Mouse (Mus musculus) hindlimb bud, embryonic 11.5 days (tissue): ENCODE measurements around the gene Nalcn.

ENCODE experiments used
- DNase-seq: peaks from one replicate; pipeline ENCODE4 v3.0.0-alpha.2; 2012; ENCODE audit warnings: low read depth, low spot score; ENCODE audit errors: extremely low spot score

Gene Nalcn

GRCm38 (mm10) chr14:123513376-123514141 lies 113.4 kb downstream of the Nalcn start:
- peak; percentile 42 for DNase-seq

GRCm38 (mm10) chr14:123512923-123513322 lies 114.0 kb downstream of the Nalcn start:
- no peak for DNase-seq

- no peak for DNase-seq
Observed at GRCm38 (mm10) chr14:123495544-123495943, 131.4 kb downstream of the Nalcn start.

- DNase-seq = no peak
Observed at GRCm38 (mm10) chr14:123488575-123489207, 138.3 kb downstream of the Nalcn start.

GRCm38 (mm10) chr14:123462026-123462425 lies 164.9 kb downstream of the Nalcn start:
- no peak for DNase-seq

- DNase-seq = no peak
Observed at GRCm38 (mm10) chr14:123446031-123446430, 180.9 kb downstream of the Nalcn start.

GRCm38 (mm10) chr14:123435542-123435941 lies 191.4 kb downstream of the Nalcn start:
- no peak for DNase-seq

- no peak for DNase-seq
Observed at GRCm38 (mm10) chr14:123376167-123376855, 250.6 kb downstream of the Nalcn start.

GRCm38 (mm10) chr14:123371522-123371921 lies 255.4 kb downstream of the Nalcn start:
- DNase-seq = peak; percentile 20

GRCm38 (mm10) chr14:123359691-123360090 lies 267.3 kb downstream of the Nalcn start:
- no peak for DNase-seq

GRCm38 (mm10) chr14:123352973-123353372 lies 274.0 kb downstream of the Nalcn start:
- peak; percentile 82 for DNase-seq

- no peak for DNase-seq
Observed at GRCm38 (mm10) chr14:123331841-123332240, 295.1 kb downstream of the Nalcn start.

- DNase-seq = no peak
Observed at GRCm38 (mm10) chr14:123314369-123314768, 312.6 kb downstream of the Nalcn start.

GRCm38 (mm10) chr14:123312371-123312770 lies 314.6 kb downstream of the Nalcn start:
- no peak for DNase-seq

- no peak for DNase-seq
Observed at GRCm38 (mm10) chr14:123296068-123296467, 330.9 kb downstream of the Nalcn start.

- DNase-seq = no peak
Observed at GRCm38 (mm10) chr14:123291118-123292007, 335.6 kb downstream of the Nalcn start.

GRCm38 (mm10) chr14:123282165-123282564 lies 344.8 kb downstream of the Nalcn start:
- DNase-seq = no peak

- no peak for DNase-seq
Observed at GRCm38 (mm10) chr14:123272121-123272520, 354.8 kb downstream of the Nalcn start.

- DNase-seq = no peak
Observed at GRCm38 (mm10) chr14:123240738-123241137, 386.2 kb downstream of the Nalcn start.

GRCm38 (mm10) chr14:123239945-123240344 lies 387.0 kb downstream of the Nalcn start:
- no peak for DNase-seq

GRCm38 (mm10) chr14:123237002-123237401 lies 389.9 kb downstream of the Nalcn start:
- DNase-seq = no peak
